Mouse (Mus musculus): ENCODE data around the gene Olfr482. TPM values are rescaled to one million over a fixed set of nuclear protein-coding genes. Genes with fewer than 3 reads are reported as not detected.

Gene Olfr482
- polyA plus RNA-seq (2015; fragmentation: Nextera tagmentation; extraction: Ambion mirVana) = 0.12 TPM in 1 of 2 replicates, not detected in the other

GRCm38 (mm10) chr7:108097486-108097885 is at the start of gene Olfr482:
Gene Olfr482, minus strand, starts transcription at chr7:108097586.
- no peaks in the 10 kb centered on the region for H3K4me1 ChIP-seq
- no peak within 1 kb of the TSS for H3K4me2 ChIP-seq
- no peaks in the 10 kb centered on the region for H3K36me3 ChIP-seq
- H3K9ac ChIP-seq = no peak within 1 kb of the TSS
- no peak within 1 kb of the TSS for H3K4me3 ChIP-seq
- H3K27me3 ChIP-seq = no peaks in the 10 kb centered on the region
- ATAC-seq (ENCODE audit: insufficient number of reproducible peaks, low FRiP score, low TSS enrichment, low read depth) = no peak
- H3K27ac ChIP-seq = no peak within 1 kb of the TSS
- no peaks in the 10 kb centered on the region for H3K9me3 ChIP-seq
- 80% methylated on average over 1 of the region's 1 CpGs for WGBS

GRCm38 (mm10) chr7:108127349-108127748 is 30.0 kb upstream of the Olfr482 start, which contains the start of gene Olfr484:
Gene Olfr484, minus strand, starts transcription at chr7:108127449.
- H3K9me3 ChIP-seq = no peaks in the 10 kb centered on the region
- no peak within 1 kb of the TSS for H3K4me2 ChIP-seq
- H3K4me3 ChIP-seq = no peak within 1 kb of the TSS
- H3K4me1 ChIP-seq = no peaks in the 10 kb centered on the region
- no peak within 1 kb of the TSS for H3K27ac ChIP-seq
- H3K36me3 ChIP-seq = no peaks in the 10 kb centered on the region
- no peak within 1 kb of the TSS for H3K9ac ChIP-seq
- no peaks in the 10 kb centered on the region for H3K27me3 ChIP-seq
- ATAC-seq (ENCODE audit: insufficient number of reproducible peaks, low FRiP score, low TSS enrichment, low read depth) = no peak

GRCm38 (mm10) chr7:108121416-108121815 is 24.0 kb upstream of the Olfr482 start:
- H3K4me2 ChIP-seq = no peak overlapping the region
- H3K27me3 ChIP-seq = no peaks in the 10 kb centered on the region
- H3K4me1 ChIP-seq = no peaks in the 10 kb centered on the region
- H3K4me3 ChIP-seq = no peak overlapping the region
- WGBS = 52% methylated on average over 1 of the region's 1 CpGs
- H3K9me3 ChIP-seq = no peaks in the 10 kb centered on the region
- H3K36me3 ChIP-seq = no peaks in the 10 kb centered on the region
- no peak overlapping the region for H3K27ac ChIP-seq
- no peak overlapping the region for H3K9ac ChIP-seq
- no peak for ATAC-seq (ENCODE audit: insufficient number of reproducible peaks, low FRiP score, low TSS enrichment, low read depth)

GRCm38 (mm10) chr7:108120681-108121080 is 23.3 kb upstream of the Olfr482 start:
- 11% methylated on average over 1 of the region's 1 CpGs for WGBS
- no peak overlapping the region for H3K9ac ChIP-seq
- H3K4me3 ChIP-seq = no peak overlapping the region
- ATAC-seq (ENCODE audit: insufficient number of reproducible peaks, low FRiP score, low TSS enrichment, low read depth) = no peak
- no peak overlapping the region for H3K27ac ChIP-seq
- no peaks in the 10 kb centered on the region for H3K27me3 ChIP-seq
- H3K9me3 ChIP-seq = no peaks in the 10 kb centered on the region
- no peaks in the 10 kb centered on the region for H3K36me3 ChIP-seq
- H3K4me1 ChIP-seq = no peaks in the 10 kb centered on the region
- no peak overlapping the region for H3K4me2 ChIP-seq

- Histone ChIP-seq H3K4me2 (no peak within 1 kb of the TSS), H3K9ac (no peak within 1 kb of the TSS), H3K4me1 (no peaks in the 10 kb centered on the region), H3K36me3 (no peaks in the 10 kb centered on the region), H3K27me3 (no peaks in the 10 kb centered on the region), H3K4me3 (no peak within 1 kb of the TSS), H3K9me3 (no peaks in the 10 kb centered on the region), H3K27ac (no peak within 1 kb of the TSS)
- ATAC-seq (ENCODE audit: insufficient number of reproducible peaks, low FRiP score, low TSS enrichment, low read depth) = no peak
- WGBS = 90% methylated on average over 1 of the region's 1 CpGs
These were observed 3.2 kb upstream of the Olfr482 start, which contains the start of gene Olfr483 for GRCm38 (mm10) chr7:108100549-108100948. Gene Olfr483, plus strand, starts transcription at chr7:108100849.

- Histone ChIP-seq H3K27ac (no peak within 1 kb of the TSS), H3K36me3 (no peaks in the 10 kb centered on the region), H3K27me3 (no peaks in the 10 kb centered on the region), H3K9ac (no peak within 1 kb of the TSS), H3K4me1 (no peaks in the 10 kb centered on the region), H3K4me3 (no peak within 1 kb of the TSS), H3K4me2 (no peak within 1 kb of the TSS), H3K9me3 (no peaks in the 10 kb centered on the region)
- ATAC-seq (ENCODE audit: insufficient number of reproducible peaks, low FRiP score, low TSS enrichment, low read depth) = no peak
These were observed 17.8 kb downstream of the Olfr482 start, which contains the start of gene Olfr481 for GRCm38 (mm10) chr7:108079555-108079954. Gene Olfr481, plus strand, starts transcription at chr7:108079855.

- Histone ChIP-seq H3K36me3 (no peaks in the 10 kb centered on the region), H3K4me2 (no peak within 1 kb of the TSS), H3K4me1 (no peaks in the 10 kb centered on the region), H3K27ac (no peak within 1 kb of the TSS), H3K9me3 (no peaks in the 10 kb centered on the region), H3K27me3 (no peaks in the 10 kb centered on the region), H3K4me3 (no peak within 1 kb of the TSS), H3K9ac (no peak within 1 kb of the TSS)
- ATAC-seq (ENCODE audit: insufficient number of reproducible peaks, low FRiP score, low TSS enrichment, low read depth) = no peak
- WGBS = 82% methylated on average over 1 of the region's 1 CpGs
These were observed 30.1 kb downstream of the Olfr482 start, which contains the start of gene Olfr480 for GRCm38 (mm10) chr7:108067246-108067645. Gene Olfr480, minus strand, starts transcription at chr7:108067346.

- H3K4me1 ChIP-seq = no peaks in the 10 kb centered on the region
- no peak for ATAC-seq (ENCODE audit: insufficient number of reproducible peaks, low FRiP score, low TSS enrichment, low read depth)
- no peak within 1 kb of the TSS for H3K9ac ChIP-seq
- no peaks in the 10 kb centered on the region for H3K27me3 ChIP-seq
- no peaks in the 10 kb centered on the region for H3K36me3 ChIP-seq
- no peak within 1 kb of the TSS for H3K4me2 ChIP-seq
- no peak within 1 kb of the TSS for H3K27ac ChIP-seq
- no peak within 1 kb of the TSS for H3K4me3 ChIP-seq
- 84% methylated on average over 2 of the region's 2 CpGs for WGBS
- H3K9me3 ChIP-seq = no peaks in the 10 kb centered on the region
These were observed 47.0 kb downstream of the Olfr482 start, which contains the start of gene Olfr479 for GRCm38 (mm10) chr7:108050393-108050792. Gene Olfr479, plus strand, starts transcription at chr7:108050693.

Other genes starting within 250 kb of the Olfr482 start
- gene Olfr472, start 199.7 kb downstream of the Olfr482 start, polyA plus RNA-seq (2015; fragmentation: Nextera tagmentation; extraction: Ambion mirVana) = not detected in 2 replicates
- gene Olfr473, start 167.1 kb downstream of the Olfr482 start, polyA plus RNA-seq (2015; fragmentation: Nextera tagmentation; extraction: Ambion mirVana) = not detected in 2 replicates
- not detected in 2 replicates for gene Olfr474, start 142.9 kb downstream of the Olfr482 start, polyA plus RNA-seq (2015; fragmentation: Nextera tagmentation; extraction: Ambion mirVana)
- not detected in 2 replicates for gene Olfr476, start 132.8 kb downstream of the Olfr482 start, polyA plus RNA-seq (2015; fragmentation: Nextera tagmentation; extraction: Ambion mirVana)
- not detected in 2 replicates for gene Olfr477, start 110.9 kb downstream of the Olfr482 start, polyA plus RNA-seq (2015; fragmentation: Nextera tagmentation; extraction: Ambion mirVana)
- not detected in 2 replicates for gene Olfr478, start 63.6 kb downstream of the Olfr482 start, polyA plus RNA-seq (2015; fragmentation: Nextera tagmentation; extraction: Ambion mirVana)
- gene Olfr479, start 46.9 kb downstream of the Olfr482 start, polyA plus RNA-seq (2015; fragmentation: Nextera tagmentation; extraction: Ambion mirVana) = not detected in 2 replicates
- not detected in 2 replicates for gene Olfr480, start 30.2 kb downstream of the Olfr482 start, polyA plus RNA-seq (2015; fragmentation: Nextera tagmentation; extraction: Ambion mirVana)
- not detected in 2 replicates for gene Olfr481, start 17.7 kb downstream of the Olfr482 start, polyA plus RNA-seq (2015; fragmentation: Nextera tagmentation; extraction: Ambion mirVana)
- gene Olfr483, start 3.3 kb upstream of the Olfr482 start, polyA plus RNA-seq (2015; fragmentation: Nextera tagmentation; extraction: Ambion mirVana) = not detected in 2 replicates
- gene Olfr484, start 29.9 kb upstream of the Olfr482 start, polyA plus RNA-seq (2015; fragmentation: Nextera tagmentation; extraction: Ambion mirVana) = not detected in 2 replicates
- gene Olfr485, start 62.3 kb upstream of the Olfr482 start, polyA plus RNA-seq (2015; fragmentation: Nextera tagmentation; extraction: Ambion mirVana) = not detected in 2 replicates
- gene Olfr486, start 75.2 kb upstream of the Olfr482 start, polyA plus RNA-seq (2015; fragmentation: Nextera tagmentation; extraction: Ambion mirVana) = not detected in 2 replicates
- not detected in 2 replicates for gene Olfr487, start 117.0 kb upstream of the Olfr482 start, polyA plus RNA-seq (2015; fragmentation: Nextera tagmentation; extraction: Ambion mirVana)
- gene Olfr488, start 160.8 kb upstream of the Olfr482 start, polyA plus RNA-seq (2015; fragmentation: Nextera tagmentation; extraction: Ambion mirVana) = not detected in 2 replicates
- not detected in 2 replicates for gene Olfr490, start 191.3 kb upstream of the Olfr482 start, polyA plus RNA-seq (2015; fragmentation: Nextera tagmentation; extraction: Ambion mirVana)
- gene Olfr491, start 215.9 kb upstream of the Olfr482 start, polyA plus RNA-seq (2015; fragmentation: Nextera tagmentation; extraction: Ambion mirVana) = not detected in 2 replicates
- 0.25 TPM in 1 of 2 replicates, not detected in the other for gene Olfr492, start 226.1 kb upstream of the Olfr482 start, polyA plus RNA-seq (2015; fragmentation: Nextera tagmentation; extraction: Ambion mirVana)
- not detected in 2 replicates for gene Olfr493, start 249.4 kb upstream of the Olfr482 start, polyA plus RNA-seq (2015; fragmentation: Nextera tagmentation; extraction: Ambion mirVana)